Mouse (Mus musculus) G1E (cell line): ENCODE results near the gene Snrnp25.

ENCODE experiments used
- CTCF ChIP-seq: IDR thresholded peaks from 2 replicates; pipeline ENCODE4 v1.5.1; 2012; ENCODE audit warnings: low read depth, low read length, inconsistent platforms, mixed read lengths
- GATA1 ChIP-seq: IDR thresholded peaks from 2 replicates; pipeline ENCODE4 v1.6.1; 2012; ENCODE audit warnings: borderline replicate concordance, low read length, inconsistent platforms, mixed read lengths
- GATA2 ChIP-seq: IDR thresholded peaks from 2 replicates; pipeline ENCODE4 v1.6.1; 2012; ENCODE audit warnings: low read depth, low read length, inconsistent platforms, borderline replicate concordance
- POLR2AphosphoS5 ChIP-seq: IDR thresholded peaks from 2 replicates; pipeline ENCODE4 v1.6.1; 2012; ENCODE audit warnings: low read depth, low read length, inconsistent platforms; ENCODE audit not compliant: insufficient replicate concordance
- TAL1 ChIP-seq: conservative IDR thresholded peaks from 2 replicates; pipeline ENCODE4 v1.6.1; 2012; ENCODE audit warnings: low read depth, low read length, inconsistent platforms, mixed read lengths

GRCm38 (mm10) chr11:32184469-32184868, 20.7 kb upstream of the Snrnp25 start:
- TF ChIP-seq GATA1 (no peak), CTCF (no peak), TAL1 (no peak), POLR2AphosphoS5 (no peak), GATA2 (no peak)
